ENCODE assay signal across 23 mouse cellular contexts in the genomic region with DNA sequence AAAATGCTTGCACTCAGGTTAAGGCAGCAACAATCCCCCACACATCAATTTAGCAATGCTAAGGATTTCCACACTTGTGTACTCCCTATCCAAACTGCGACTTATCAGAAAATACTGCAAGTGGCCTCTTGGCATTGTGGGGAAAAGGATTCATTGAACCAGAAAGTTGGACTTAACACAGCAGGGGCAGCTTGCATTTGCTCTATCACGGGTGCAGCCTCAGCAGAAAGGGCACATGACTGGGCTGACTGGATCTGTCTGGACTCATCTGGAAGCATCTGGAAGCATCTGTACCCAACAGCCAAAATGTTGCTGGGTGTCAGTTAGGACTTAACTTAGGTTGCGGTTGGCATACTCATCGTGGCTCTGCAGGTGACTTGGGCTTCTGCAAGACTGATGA.
DNase-seq lines count a peak whose midpoint lies in the region; ATAC-seq and TF ChIP-seq lines count a peak whose summit lies in the region.
"Had no signal": no experiment of that assay in that cellular context is flagged by ENCODE, and none has a peak within 500 bp of the region (broad histone marks: within the 10 kb centered on the region; RNA-seq: fewer than 3 reads in every experiment).

No protein-coding gene starts in this region.

- no peaks in the 10 kb centered on the region for H3K9me3 ChIP-seq in kidney, embryonic 15.5 days (replicated peaks)
- H3K9me3 ChIP-seq in liver, embryonic 12.5 days (replicated peaks) = no peaks in the 10 kb centered on the region
- no peaks in the 10 kb centered on the region for H3K9me3 ChIP-seq in heart, embryonic 10.5 days
- H3K9me3 ChIP-seq: heart, embryonic 13.5 days had no signal

- no peak overlapping the region for H3K9ac ChIP-seq in kidney, embryonic 15.5 days
- no peak overlapping the region for H3K9ac ChIP-seq in liver, adult 2 months (ENCODE audit: low read depth, low read length)
- no peak overlapping the region for H3K9ac ChIP-seq in liver, embryonic 12.5 days
- H3K9ac ChIP-seq: forebrain, postnatal 0 days; heart, embryonic 13.5 days; hindbrain, embryonic 14.5 days had no signal

- TF ChIP-seq POLR2A in liver, adult 2 months (IDR thresholded peaks at IDR 0.05; ENCODE audit: extremely low read depth, insufficient read depth, low read length) = no peak

- TF ChIP-seq CTCF in liver, adult 2 months (IDR thresholded peaks at IDR 0.05; ENCODE audit: low read depth, low read length) = no peak

- ATAC-seq in kidney, embryonic 15.5 days (replicated peaks; ENCODE audit: low FRiP score) = no peak
- no peak for ATAC-seq in liver, embryonic 12.5 days
- ATAC-seq: activated CD4-positive, CD25-positive, alpha-beta regulatory T cell, adult 4 months; forebrain, embryonic 14.5 days; forebrain, postnatal 0 days had no signal

- H3K4me3 ChIP-seq in kidney, embryonic 15.5 days (replicated peaks) = no peak overlapping the region
- H3K4me3 ChIP-seq in liver, adult 2 months (ENCODE audit: insufficient read depth, low read depth, low read length) = no peak overlapping the region
- no peak overlapping the region for H3K4me3 ChIP-seq in liver, embryonic 12.5 days
- H3K4me3 ChIP-seq in heart, embryonic 10.5 days = no peak overlapping the region
- H3K4me3 ChIP-seq: gastrocnemius, adult 2 months; heart, embryonic 13.5 days had no signal

- H3K4me1 ChIP-seq in kidney, embryonic 15.5 days = no peaks in the 10 kb centered on the region
- no peaks in the 10 kb centered on the region for H3K4me1 ChIP-seq in liver, adult 2 months (ENCODE audit: control insufficient read depth, insufficient read depth, low read length)
- H3K4me1 ChIP-seq in liver, embryonic 12.5 days = no peaks in the 10 kb centered on the region
- H3K4me1 ChIP-seq in heart, embryonic 10.5 days = no peaks in the 10 kb centered on the region
- H3K4me1 ChIP-seq: heart, embryonic 13.5 days had no signal

- 86% methylated on average over 4 of the region's 4 CpGs for WGBS in kidney, embryonic 15.5 days
- 71% methylated on average over 4 of the region's 4 CpGs for WGBS in liver, adult 2 months
- WGBS in liver, embryonic 12.5 days (ENCODE audit: insufficient replicate concordance) = 74% methylated on average over 4 of the region's 4 CpGs
- WGBS in heart, embryonic 10.5 days = 82% methylated on average over 4 of the region's 4 CpGs

- no peak overlapping the region for H3K27ac ChIP-seq in kidney, embryonic 15.5 days
- no peak overlapping the region for H3K27ac ChIP-seq in liver, adult 2 months (replicated peaks; ENCODE audit: insufficient read depth, low read depth, low read length)
- no peak overlapping the region for H3K27ac ChIP-seq in liver, embryonic 12.5 days
- no peak overlapping the region for H3K27ac ChIP-seq in heart, embryonic 10.5 days
- H3K27ac ChIP-seq: gastrocnemius, adult 2 months; heart, embryonic 13.5 days; hindbrain, embryonic 14.5 days had no signal

- DNase-seq in kidney, adult 11 months = peak; percentile 84
- peak; percentile 69 for DNase-seq in liver, adult 2 months (ENCODE audit: extremely low read depth, low read depth, low spot score)
- peak; percentile 56 for DNase-seq in kidney, postnatal 14 days
- no peak for DNase-seq in cerebellum, postnatal 36 days
- DNase-seq in heart, embryonic 10.5 days (ENCODE audit: low spot score) = no peak
- no peak for DNase-seq in right cerebral cortex, postnatal 14 days
- DNase-seq: adrenal gland, adult 8-10 months; adrenal gland, postnatal 25 days; cerebellum, adult 11-12 months; cerebellum, adult 8-10 months; cerebellum, postnatal 10 days; forebrain, postnatal 0 days; gastrocnemius, adult 2 months; gastrocnemius, postnatal 14 days; heart, adult 18-20 months; heart, postnatal 14 days; heart, postnatal 4 days had no signal

- H3K27me3 ChIP-seq in kidney, embryonic 15.5 days = no peaks in the 10 kb centered on the region
- H3K27me3 ChIP-seq in liver, adult 2 months (ENCODE audit: control insufficient read depth, insufficient read depth, low read length) = no peaks in the 10 kb centered on the region
- no peaks in the 10 kb centered on the region; the same call in 1 of the 2 replicates for H3K27me3 ChIP-seq in liver, embryonic 12.5 days (replicated peaks)
- no peaks in the 10 kb centered on the region for H3K27me3 ChIP-seq in heart, embryonic 10.5 days (ENCODE audit: insufficient read depth, poor library complexity, severe bottlenecking)

- no peaks in the 10 kb centered on the region for H3K36me3 ChIP-seq in kidney, embryonic 15.5 days
- H3K36me3 ChIP-seq in liver, adult 2 months (ENCODE audit: control insufficient read depth, insufficient read depth, low read length) = no peaks in the 10 kb centered on the region
- no peaks in the 10 kb centered on the region for H3K36me3 ChIP-seq in liver, embryonic 12.5 days
- no peaks in the 10 kb centered on the region for H3K36me3 ChIP-seq in heart, embryonic 10.5 days
- H3K36me3 ChIP-seq: heart, embryonic 13.5 days had no signal

- H3K79me2 ChIP-seq in liver, adult 2 months (ENCODE audit: control insufficient read depth, insufficient read depth, low read length) = no peaks in the 10 kb centered on the region

- no peak overlapping the region for H3K4me2 ChIP-seq in kidney, embryonic 15.5 days
- no peak overlapping the region for H3K4me2 ChIP-seq in liver, embryonic 12.5 days
- H3K4me2 ChIP-seq: heart, embryonic 13.5 days; hindbrain, embryonic 14.5 days had no signal

Comparison
In these comparisons a context has a peak if more than half of its experiments do, and no peak if none do; other contexts are left out.
1. DNase-seq: peak in kidney, adult 11 months (single experiment), liver, adult 2 months (single experiment) and kidney, postnatal 14 days (single experiment); none in cerebellum, postnatal 36 days (0 of 2), heart, embryonic 10.5 days (single experiment) and right cerebral cortex, postnatal 14 days (single experiment).